Mouse (Mus musculus): ENCODE data around the gene Zbtb22. TPM values are rescaled to one million over a fixed set of nuclear protein-coding genes. Genes with fewer than 3 reads are reported as not detected.
"Not testable (repeated sequence)": the region's sequence is repeated elsewhere in the genome, so short reads cannot be mapped to it uniquely, and the experiment has no call there.

The Zbtb22 gene
- polyA plus RNA-seq, 1 experiment from 2014 or later = 11.3 TPM

DNA sequence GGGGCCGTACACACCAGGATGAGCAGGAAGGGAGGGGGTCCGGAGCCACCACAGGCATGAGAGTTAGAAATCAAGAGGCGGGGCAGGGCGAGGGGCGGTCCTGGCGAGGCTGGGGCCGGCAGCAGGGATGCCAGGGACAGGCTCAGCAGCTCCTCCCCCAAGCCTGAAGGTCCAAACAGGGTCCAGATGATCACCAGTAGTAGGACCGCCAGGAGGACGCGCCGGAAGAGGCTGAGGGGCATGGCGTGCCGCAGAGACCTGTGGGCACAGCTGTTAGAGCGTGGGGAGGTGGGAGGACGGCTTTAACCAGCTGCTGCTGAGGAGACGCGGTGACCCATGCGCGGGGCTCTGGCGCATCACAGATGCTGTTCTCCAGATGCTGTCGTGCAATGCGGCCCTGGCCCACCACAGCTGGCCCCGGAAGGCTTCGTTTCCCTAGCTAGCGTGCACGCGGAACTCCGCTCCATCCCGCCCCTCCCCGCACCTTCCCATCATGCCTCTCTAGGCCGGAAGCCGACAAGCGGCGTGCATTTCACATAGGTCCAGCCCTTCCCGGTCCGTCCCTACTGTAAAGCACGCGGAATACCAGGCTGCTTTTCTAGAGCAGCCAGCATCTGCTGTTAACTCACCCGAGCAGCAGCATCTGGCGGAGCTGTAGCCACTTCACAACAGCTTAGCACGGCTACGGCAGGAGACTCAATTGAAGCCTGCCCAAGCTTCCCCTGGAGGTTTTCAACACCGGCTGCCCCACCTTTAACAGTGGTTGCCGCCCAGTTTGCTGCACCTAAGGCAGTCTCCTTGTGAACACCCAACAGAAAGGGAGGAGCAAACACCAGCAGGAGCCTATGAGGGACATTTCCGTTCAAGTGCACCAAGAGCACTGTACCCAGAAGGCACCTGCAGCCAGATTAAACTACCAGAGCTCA lies 35.6 kb downstream of the Zbtb22 start, which contains the start of gene B3galt4:
Gene B3galt4 (minus strand): TSS at position 468 of the 926 bp plus-strand sequence.
- Histone ChIP-seq H3K36me3 (peaks cover 27% of the 10 kb centered on the region), H3K27me3 (no peaks in the 10 kb centered on the region), H3K9me3 (replicated peaks) (no peaks in the 10 kb centered on the region), H3K4me2 (peak within 1 kb of the TSS; percentile 97), H3K27ac (peak within 1 kb of the TSS; percentile 89), H3K4me1 (replicated peaks) (peaks cover 53% of the 10 kb centered on the region), H3K4me3 (peak within 1 kb of the TSS; percentile 61), H3K9ac (peak within 1 kb of the TSS; percentile 73)
- 1% methylated on average over 45 of the region's 45 CpGs for WGBS
- ATAC-seq (replicated peaks; ENCODE audit: insufficient number of reproducible peaks, insufficient read depth, low FRiP score, low read depth) = peak; percentile 68

DNA sequence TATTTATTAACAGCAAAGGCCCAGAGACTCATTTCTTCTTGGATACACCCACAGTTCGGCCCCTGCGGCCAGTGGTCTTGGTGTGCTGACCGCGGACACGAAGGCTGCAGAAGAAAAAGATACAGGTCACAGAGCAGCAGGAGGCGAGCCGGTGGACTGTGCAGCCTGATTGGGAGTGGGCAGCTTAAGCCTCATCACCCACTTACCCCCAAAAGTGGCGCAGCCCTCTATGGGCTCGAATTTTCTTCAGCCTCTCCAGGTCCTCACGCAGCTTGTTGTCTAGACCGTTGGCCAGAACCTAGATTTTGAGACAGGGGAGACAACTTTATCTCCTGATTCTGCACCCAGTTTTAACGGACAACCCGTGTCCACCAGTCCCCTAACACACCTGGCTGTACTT lies 36.3 kb downstream of the Zbtb22 start:
- 82% methylated on average over 13 of the region's 13 CpGs for WGBS
- H3K27ac ChIP-seq; H3K9ac ChIP-seq; ATAC-seq (replicated peaks; ENCODE audit: insufficient number of reproducible peaks, insufficient read depth, low FRiP score, low read depth); H3K9me3 ChIP-seq (replicated peaks); H3K27me3 ChIP-seq: not testable (repeated sequence)
- Histone ChIP-seq H3K4me1 (replicated peaks) (peaks cover 58% of the 10 kb centered on the region), H3K4me3 (peak overlapping the region; percentile 61), H3K36me3 (peaks cover 25% of the 10 kb centered on the region), H3K4me2 (peak overlapping the region; percentile 97)

DNA sequence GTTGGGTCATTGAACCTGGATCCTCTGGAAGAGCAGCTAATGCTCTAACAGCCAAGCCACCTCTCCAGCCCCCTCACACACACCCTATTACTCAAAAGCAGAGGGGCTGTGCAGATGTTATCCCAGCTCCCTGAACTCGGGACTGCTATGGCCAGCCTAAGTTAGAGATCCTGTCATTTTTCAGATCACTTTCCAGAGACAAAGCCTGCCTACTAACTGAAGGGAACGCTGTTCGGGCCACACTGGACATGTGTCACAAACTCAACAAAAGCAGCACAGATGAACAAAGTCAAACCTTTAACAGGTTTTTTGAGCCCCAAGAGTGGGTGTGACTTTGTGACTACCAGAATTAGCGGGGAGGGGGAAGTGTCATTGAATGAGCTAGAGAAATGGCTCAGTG lies 37.2 kb downstream of the Zbtb22 start:
- Histone ChIP-seq H3K9ac (no peak overlapping the region), H3K4me3 (no peak overlapping the region), H3K27me3 (no peaks in the 10 kb centered on the region), H3K27ac (no peak overlapping the region), H3K9me3 (replicated peaks) (no peaks in the 10 kb centered on the region), H3K36me3 (peaks cover 25% of the 10 kb centered on the region), H3K4me1 (replicated peaks) (peaks cover 58% of the 10 kb centered on the region), H3K4me2 (0 out of 2 replicates have a peak overlapping the region, but pooled peaks have one; percentile 2)
- WGBS = 81% methylated on average over 4 of the region's 4 CpGs
- no peak for ATAC-seq (replicated peaks; ENCODE audit: insufficient number of reproducible peaks, insufficient read depth, low FRiP score, low read depth)

DNA sequence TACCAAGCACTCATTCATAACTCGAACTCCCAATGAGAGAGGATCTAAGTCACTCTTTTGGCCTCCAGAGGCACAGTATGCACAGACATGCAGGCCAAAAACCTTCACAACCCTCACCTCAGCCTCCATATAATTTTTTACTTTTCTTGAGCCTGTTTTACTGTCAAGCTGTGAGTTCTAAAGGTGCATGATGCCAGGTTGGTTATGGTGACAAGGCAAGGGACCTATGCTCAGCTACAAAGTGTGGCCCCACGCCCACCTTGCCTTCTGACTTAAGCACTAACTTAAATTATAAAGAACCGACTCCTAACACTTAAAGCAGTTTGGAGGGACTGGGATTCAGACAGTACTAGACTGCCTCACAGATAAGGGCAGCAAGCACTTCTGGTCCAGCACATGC lies 37.6 kb downstream of the Zbtb22 start:
- Histone ChIP-seq H3K9ac (no peak overlapping the region), H3K36me3 (peaks cover 25% of the 10 kb centered on the region), H3K4me2 (peak overlapping the region; percentile 72; the same call in 1 of the 2 replicates)

DNA sequence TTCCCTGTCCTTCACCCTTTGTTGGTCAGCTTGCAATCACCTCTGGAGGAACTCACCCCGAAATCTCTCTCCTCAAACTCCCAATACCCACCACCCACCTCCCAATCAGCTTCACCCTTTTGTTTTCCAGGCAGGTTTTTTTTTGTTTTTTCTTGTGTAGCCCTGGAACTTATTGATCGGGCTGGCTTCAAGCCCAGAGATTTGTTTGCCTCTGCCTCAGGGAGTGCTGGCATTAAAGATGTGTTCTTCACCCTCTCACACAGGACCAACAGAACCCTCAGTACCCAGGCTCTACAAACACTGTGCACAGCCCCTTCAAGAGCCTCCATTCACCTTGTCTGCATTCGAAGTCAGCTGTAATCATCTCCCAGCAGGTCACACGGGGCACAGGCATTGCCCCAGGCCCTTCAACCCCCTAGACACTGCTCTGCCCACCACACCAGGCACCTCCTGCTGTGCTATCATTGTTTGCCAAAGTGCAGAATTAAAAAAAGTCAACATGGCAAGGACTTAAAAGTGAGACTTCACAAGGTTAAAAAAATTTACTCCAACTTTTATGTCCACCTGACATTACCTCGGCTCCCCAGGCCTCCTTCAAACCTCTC lies 38.4 kb downstream of the Zbtb22 start:
- H3K4me3 ChIP-seq = peak overlapping the region; percentile 84
- H3K36me3 ChIP-seq = peaks cover 31% of the 10 kb centered on the region
- peak overlapping the region; percentile 91 for H3K9ac ChIP-seq
- WGBS = 36% methylated on average over 5 of the region's 5 CpGs
- H3K9me3 ChIP-seq (replicated peaks) = no peaks in the 10 kb centered on the region
- H3K4me1 ChIP-seq (replicated peaks) = peaks cover 58% of the 10 kb centered on the region
- H3K27ac ChIP-seq = peak overlapping the region; percentile 86; the same call in 1 of the 2 replicates
- peak overlapping the region; percentile 72 for H3K4me2 ChIP-seq
- ATAC-seq (replicated peaks; ENCODE audit: insufficient number of reproducible peaks, insufficient read depth, low FRiP score, low read depth) = no peak
- H3K27me3 ChIP-seq = no peaks in the 10 kb centered on the region

More for the DNA sequence above, 37.6 kb downstream of the Zbtb22 start:
- H3K27me3 ChIP-seq = no peaks in the 10 kb centered on the region
- no peak for ATAC-seq (replicated peaks; ENCODE audit: insufficient number of reproducible peaks, insufficient read depth, low FRiP score, low read depth)
- WGBS = 79% methylated on average over 3 of the region's 3 CpGs
- H3K4me3 ChIP-seq = no peak overlapping the region
- peaks cover 58% of the 10 kb centered on the region for H3K4me1 ChIP-seq (replicated peaks)
- H3K9me3 ChIP-seq (replicated peaks) = no peaks in the 10 kb centered on the region
- H3K27ac ChIP-seq = no peak overlapping the region

DNA sequence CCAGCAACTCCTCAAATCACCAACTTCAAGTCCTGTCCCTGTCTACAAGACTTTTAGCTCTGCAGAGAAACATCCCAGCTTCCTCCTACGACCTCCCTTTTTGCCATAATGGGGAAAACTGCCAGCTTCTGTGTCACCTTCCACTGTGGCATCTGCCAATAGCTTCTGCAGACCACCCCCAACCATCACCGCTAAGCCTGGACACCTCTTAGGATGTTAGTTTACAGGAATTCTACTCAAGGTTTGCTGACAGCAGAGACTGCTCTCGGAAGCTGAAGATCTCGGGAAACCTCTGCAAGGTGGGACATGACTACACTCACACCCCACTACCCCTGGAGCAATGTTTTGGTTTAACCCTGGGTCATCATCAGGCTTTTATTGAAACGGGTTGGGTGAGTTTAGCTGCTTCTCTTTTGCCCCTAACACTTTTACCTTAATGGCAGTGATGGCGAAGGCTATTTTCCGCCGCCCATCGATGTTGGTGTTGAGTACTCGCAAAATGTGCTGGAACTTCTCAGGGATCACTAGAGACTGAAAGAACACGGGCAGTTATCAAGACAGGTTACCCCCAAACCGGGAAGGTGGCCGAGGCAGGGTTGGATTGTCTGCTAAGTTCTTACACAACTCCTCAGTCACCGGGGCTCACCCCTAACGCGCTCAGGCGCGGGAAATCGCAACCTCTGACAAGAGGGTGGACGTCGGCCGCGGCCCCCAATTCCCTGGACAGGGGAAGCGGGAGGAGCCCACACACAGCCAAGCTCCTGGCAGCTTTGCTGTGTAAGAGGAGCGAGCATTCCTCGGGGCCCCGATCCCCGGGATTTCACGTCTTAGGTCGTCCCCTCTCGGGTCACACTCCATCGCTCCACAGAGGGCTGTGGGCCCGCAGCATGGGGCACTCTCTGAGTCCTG lies 39.2 kb downstream of the Zbtb22 start:
- Histone ChIP-seq H3K4me3 (peak overlapping the region; percentile 84), H3K4me1 (replicated peaks) (peaks cover 52% of the 10 kb centered on the region), H3K27me3 (no peaks in the 10 kb centered on the region), H3K9ac (peak overlapping the region; percentile 91), H3K36me3 (peaks cover 40% of the 10 kb centered on the region), H3K27ac (peak overlapping the region; percentile 86), H3K9me3 (replicated peaks) (no peaks in the 10 kb centered on the region), H3K4me2 (peak overlapping the region; percentile 72)
- WGBS = under 1% methylated on average over 33 of the region's 33 CpGs
- peak; percentile 25 for ATAC-seq (replicated peaks; ENCODE audit: insufficient number of reproducible peaks, insufficient read depth, low FRiP score, low read depth)

DNA sequence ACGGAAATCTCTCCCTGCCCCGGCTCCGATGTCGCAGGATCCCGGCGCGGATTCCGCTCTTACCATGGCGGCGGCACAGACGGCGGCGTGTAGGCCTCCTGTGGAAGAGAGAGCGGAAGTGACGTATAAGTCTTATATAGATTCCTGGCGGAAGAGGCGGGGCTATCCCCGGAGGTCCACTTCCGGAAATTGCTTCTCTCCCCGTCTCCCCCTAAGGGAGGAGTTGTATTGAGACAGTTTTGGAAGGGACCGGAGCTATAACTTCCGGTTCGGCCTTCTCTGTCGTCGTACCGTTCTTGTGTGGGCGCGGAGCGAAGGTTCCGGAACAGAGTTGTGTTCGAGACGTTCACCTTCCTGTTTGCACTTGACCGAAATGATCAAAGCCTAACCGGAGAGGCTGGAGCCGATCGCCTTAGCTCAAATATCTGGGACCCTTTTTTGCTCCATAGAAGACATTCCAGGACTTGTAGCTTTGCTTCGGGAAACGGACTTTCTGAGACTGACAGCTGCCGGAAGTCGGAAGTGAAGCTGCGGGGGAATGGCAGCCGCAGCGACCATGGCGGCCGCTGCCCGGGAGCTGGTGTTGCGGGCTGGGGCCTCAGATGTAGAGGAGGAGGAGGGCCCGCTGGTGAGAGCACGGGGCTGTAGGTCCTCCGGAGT lies 40.0 kb downstream of the Zbtb22 start, which contains the start of the genes Vps52 and Rps18:
Gene Vps52 (plus strand): TSS at position 258 of the 660 bp plus-strand sequence.
Gene Rps18 (minus strand): TSS at position 447 of the 660 bp plus-strand sequence.
- peaks cover 46% of the 10 kb centered on the region for H3K36me3 ChIP-seq
- peak within 1 kb of the TSS; percentile 84 for H3K4me3 ChIP-seq
- under 1% methylated on average over 50 of the region's 50 CpGs for WGBS

DNA sequence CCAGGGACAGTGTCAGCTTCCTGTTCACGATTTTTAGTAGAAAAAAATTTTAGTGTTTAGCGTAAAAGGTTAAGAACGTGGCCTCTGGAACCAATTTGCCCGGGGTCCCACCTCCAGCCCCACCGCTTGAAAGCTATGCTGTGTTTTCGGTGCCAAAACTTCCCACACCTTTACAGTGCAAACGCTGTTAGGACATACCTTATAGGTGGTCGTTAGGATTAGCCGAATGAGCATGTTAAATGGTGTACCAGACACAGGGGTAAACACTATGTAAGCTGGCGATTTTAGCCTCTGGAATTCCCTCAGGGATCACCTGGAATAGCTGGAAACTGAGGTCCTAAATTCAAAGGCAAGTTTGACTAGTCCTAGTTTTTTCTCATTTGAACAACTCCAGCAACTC lies 40.6 kb downstream of the Zbtb22 start:
- Histone ChIP-seq H3K36me3 (peaks cover 51% of the 10 kb centered on the region), H3K4me3 (peak overlapping the region; percentile 84)

More for the DNA sequence above, 40.0 kb downstream of the Zbtb22 start, which contains the start of the genes Vps52 and Rps18:
- peak within 1 kb of the TSS; percentile 74 for H3K4me2 ChIP-seq
- no peaks in the 10 kb centered on the region for H3K27me3 ChIP-seq
- peak; percentile 88 for ATAC-seq (replicated peaks; ENCODE audit: insufficient number of reproducible peaks, insufficient read depth, low FRiP score, low read depth)
- H3K27ac ChIP-seq = peak within 1 kb of the TSS; percentile 87
- no peaks in the 10 kb centered on the region for H3K9me3 ChIP-seq (replicated peaks)
- peaks cover 44% of the 10 kb centered on the region for H3K4me1 ChIP-seq (replicated peaks)
- peak within 1 kb of the TSS; percentile 91 for H3K9ac ChIP-seq

DNA sequence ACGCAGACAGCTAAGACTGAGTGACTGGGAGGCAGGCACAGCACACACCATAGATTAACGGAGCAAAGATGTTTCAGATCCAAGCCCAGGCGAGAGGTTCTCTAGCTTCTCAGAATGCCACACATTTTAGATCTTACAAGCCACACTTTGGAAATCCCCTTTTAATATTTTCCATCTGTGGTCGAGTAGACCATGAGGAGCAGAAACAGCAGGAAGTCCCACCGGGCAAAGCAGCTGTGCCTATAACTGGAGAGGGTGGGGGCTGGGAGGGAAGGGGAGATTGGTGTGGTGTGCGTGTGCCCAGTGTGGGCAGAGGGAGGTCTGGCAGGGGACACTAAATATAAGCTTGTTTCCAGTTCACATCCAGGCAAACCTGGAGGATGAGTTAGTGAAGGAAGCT lies 41.8 kb downstream of the Zbtb22 start:
- no peaks in the 10 kb centered on the region for H3K9me3 ChIP-seq (replicated peaks)
- peaks cover 28% of the 10 kb centered on the region for H3K4me1 ChIP-seq (replicated peaks)
- H3K4me3 ChIP-seq = no peak overlapping the region
- peaks cover 41% of the 10 kb centered on the region for H3K36me3 ChIP-seq
- H3K27me3 ChIP-seq = no peaks in the 10 kb centered on the region
- H3K4me2 ChIP-seq = no peak overlapping the region
- no peak overlapping the region for H3K9ac ChIP-seq
- ATAC-seq (replicated peaks; ENCODE audit: insufficient number of reproducible peaks, insufficient read depth, low FRiP score, low read depth) = no peak
- no peak overlapping the region for H3K27ac ChIP-seq
- WGBS = 84% methylated on average over 6 of the region's 6 CpGs

More for the DNA sequence above, 40.6 kb downstream of the Zbtb22 start:
- ATAC-seq (replicated peaks; ENCODE audit: insufficient number of reproducible peaks, insufficient read depth, low FRiP score, low read depth) = no peak
- peak overlapping the region; percentile 72 for H3K9ac ChIP-seq
- WGBS = 6% methylated on average over 10 of the region's 10 CpGs
- H3K27me3 ChIP-seq = no peaks in the 10 kb centered on the region
- peak overlapping the region; percentile 74 for H3K4me2 ChIP-seq
- H3K9me3 ChIP-seq (replicated peaks) = no peaks in the 10 kb centered on the region
- peaks cover 38% of the 10 kb centered on the region for H3K4me1 ChIP-seq (replicated peaks)
- H3K27ac ChIP-seq = peak overlapping the region; percentile 87

DNA sequence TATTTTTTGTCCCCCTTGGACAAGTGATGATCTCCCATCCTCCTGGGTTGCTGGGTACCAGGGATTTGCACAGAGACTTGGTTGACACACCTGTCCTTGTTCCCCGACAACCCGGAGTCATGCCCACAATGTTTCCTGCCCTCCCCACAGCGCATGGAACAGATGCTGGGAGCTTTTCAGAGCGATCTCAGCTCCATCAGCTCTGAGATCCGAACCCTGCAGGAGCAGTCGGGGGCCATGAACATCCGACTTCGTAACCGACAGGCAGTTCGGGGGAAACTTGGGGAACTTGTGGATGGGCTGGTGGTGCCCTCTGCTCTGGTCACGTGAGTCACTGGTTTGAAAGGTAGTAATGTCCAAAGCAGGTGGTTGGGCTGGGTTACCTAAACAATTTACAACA lies 42.7 kb downstream of the Zbtb22 start:
- H3K4me2 ChIP-seq = no peak overlapping the region
- H3K36me3 ChIP-seq = peaks cover 41% of the 10 kb centered on the region
- H3K4me1 ChIP-seq (replicated peaks) = peaks cover 19% of the 10 kb centered on the region
- WGBS = 93% methylated on average over 11 of the region's 11 CpGs
- no peak overlapping the region for H3K4me3 ChIP-seq
- no peaks in the 10 kb centered on the region for H3K9me3 ChIP-seq (replicated peaks)
- no peaks in the 10 kb centered on the region for H3K27me3 ChIP-seq
- no peak overlapping the region for H3K9ac ChIP-seq
- no peak for ATAC-seq (replicated peaks; ENCODE audit: insufficient number of reproducible peaks, insufficient read depth, low FRiP score, low read depth)
- H3K27ac ChIP-seq = no peak overlapping the region

Measured in heart, embryonic 15.5 days (tissue).